Mouse (Mus musculus) kidney, embryonic 15.5 days (tissue): ENCODE data around the gene Ptprg. TPM values are rescaled to one million over a fixed set of nuclear protein-coding genes. Genes with fewer than 3 reads are reported as not detected.

Source experiments
- ATAC-seq: fragments of 200-750 bp; cut with Nextera tagmentation; replicated peaks from 2 replicates; pipeline ENCODE4 v1.8.0; 2017; ENCODE audit warnings: moderate TSS enrichment; ENCODE audit not compliant: low FRiP score
- H3K27ac ChIP-seq: fragments of 300-500 bp; sonication (generic); 2 replicates; pipeline ENCODE4 v1.5.1; 2015; ENCODE audit warnings: mild to moderate bottlenecking, inconsistent platforms
- H3K27me3 ChIP-seq: fragments of 300-500 bp; sonication (generic); 2 replicates; pipeline ENCODE4 v1.6.1; 2015; ENCODE audit warnings: inconsistent platforms
- H3K36me3 ChIP-seq: fragments of 300-500 bp; sonication (generic); 2 replicates; pipeline ENCODE4 v1.6.1; 2015; ENCODE audit warnings: inconsistent platforms
- H3K4me1 ChIP-seq: fragments of 300-500 bp; sonication (generic); 2 replicates; pipeline ENCODE4 v1.6.1; 2015; ENCODE audit warnings: inconsistent platforms
- H3K4me2 ChIP-seq: fragments of 300-500 bp; sonication (generic); 2 replicates; pipeline ENCODE4 v1.6.1; 2015; ENCODE audit warnings: moderate library complexity, mild to moderate bottlenecking, inconsistent platforms
- H3K4me3 ChIP-seq: fragments of 300-500 bp; sonication (generic); replicated peaks from 2 replicates; pipeline ENCODE4 v1.5.1; 2015; ENCODE audit warnings: mild to moderate bottlenecking, inconsistent platforms
- H3K9ac ChIP-seq: fragments of 300-500 bp; sonication (generic); 2 replicates; pipeline ENCODE4 v1.6.1; 2015; ENCODE audit warnings: mild to moderate bottlenecking, inconsistent platforms
- H3K9me3 ChIP-seq: fragments of 300-500 bp; sonication (generic); replicated peaks from 2 replicates; pipeline ENCODE4 v1.6.1; 2016; ENCODE audit warnings: inconsistent platforms
- WGBS: fragments of 180-500 bp; shearing (Covaris S2); methylation state at CpG from one replicate; pipeline ENCODE4 v1.1.7; 2015; ENCODE audit warnings: mixed read lengths; 5-methylcytosine and 5-hydroxymethylcytosine counted together
- polyA plus RNA-seq: library from polyadenylated mRNA; unstranded; fragments of >200 nt; fragmentation: Nextera tagmentation; extraction: Ambion mirVana; gene quantifications from 2 replicates; pipeline ENCODE4 v1.2.1, GENCODE M21; 2015

The Ptprg gene
- polyA plus RNA-seq, 1 experiment from 2014 or later: 40.4 TPM

DNA sequence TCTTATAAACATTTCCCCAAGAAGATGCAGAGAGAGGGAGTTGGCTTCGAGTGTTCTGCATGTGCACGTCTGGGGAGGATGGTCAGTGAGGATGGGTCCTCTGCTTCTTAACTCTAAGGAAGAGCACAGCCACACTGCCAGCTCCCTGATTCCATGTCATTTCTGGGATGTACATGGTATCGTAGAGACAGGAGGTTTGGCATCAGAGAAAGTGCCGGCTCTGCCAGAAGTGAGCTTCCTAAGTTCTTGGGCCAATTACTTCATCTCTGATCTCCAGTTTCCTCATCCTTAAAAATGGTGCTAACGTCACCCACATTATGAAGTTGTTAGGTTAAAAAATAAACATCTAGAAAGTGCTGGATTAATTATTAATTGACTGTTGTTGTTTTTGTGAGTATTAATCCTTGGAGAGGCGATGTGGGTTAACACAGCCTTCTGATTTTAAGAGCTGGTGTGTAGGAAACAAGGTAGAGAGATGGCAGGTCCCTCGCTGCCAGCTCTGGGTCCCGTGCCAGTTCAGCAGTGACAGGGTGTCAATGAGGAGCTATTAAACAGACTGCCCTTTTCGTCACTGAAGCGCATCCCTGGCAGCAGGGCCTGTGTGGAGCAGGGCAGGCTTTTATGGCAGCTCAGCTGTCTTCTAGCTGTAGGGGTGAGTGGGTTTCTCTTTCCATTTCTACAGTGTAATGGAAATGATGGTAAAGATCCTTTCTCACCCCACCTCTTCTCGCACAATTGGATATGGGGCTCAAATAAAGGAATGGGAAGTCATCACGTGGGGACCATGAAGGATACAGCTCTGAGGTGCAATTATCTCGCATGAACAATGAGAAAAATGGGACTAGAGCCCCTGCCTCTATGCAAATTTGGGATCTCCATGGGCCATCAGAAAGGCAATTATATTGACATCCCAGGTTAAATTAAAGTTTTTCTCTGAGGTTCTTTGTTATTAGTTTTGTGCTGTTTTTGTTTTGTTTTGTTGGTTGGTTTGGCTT lies 646.9 kb downstream of the Ptprg start:
- no peak overlapping the region for H3K4me3 ChIP-seq
- WGBS: 58% methylated on average over 13 of the region's 13 CpGs
- H3K36me3 ChIP-seq: no peaks in the 10 kb centered on the region
- no peak overlapping the region for H3K4me2 ChIP-seq
- no peaks in the 10 kb centered on the region for H3K9me3 ChIP-seq
- 0 out of 2 replicates have a peak overlapping the region, but pooled peaks have one; percentile 29 for H3K27ac ChIP-seq
- H3K4me1 ChIP-seq: peaks cover 22% of the 10 kb centered on the region
- H3K9ac ChIP-seq: no peak overlapping the region
- ATAC-seq: peak; percentile 83
- H3K27me3 ChIP-seq: no peaks in the 10 kb centered on the region

DNA sequence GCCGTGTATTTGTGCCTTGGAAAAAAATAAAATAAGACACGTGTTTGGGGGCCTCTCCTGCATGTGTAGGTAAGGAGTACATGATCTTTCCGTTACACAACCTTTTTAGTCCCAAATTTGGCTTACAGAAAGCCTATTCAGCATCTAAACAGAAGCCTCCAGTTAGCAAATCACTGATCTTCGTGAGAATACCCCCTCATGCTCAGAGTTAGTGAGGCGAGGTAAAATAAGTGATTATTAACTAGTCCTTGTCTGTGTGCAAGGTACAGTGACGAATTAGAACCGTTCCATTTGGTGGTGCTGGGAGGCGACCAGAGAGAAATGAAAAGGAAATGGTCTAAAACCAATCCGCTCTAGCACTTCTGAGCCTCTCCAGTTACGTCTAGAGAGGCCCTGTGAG lies 648.9 kb downstream of the Ptprg start:
- Histone ChIP-seq H3K36me3 (peaks cover 2% of the 10 kb centered on the region), H3K9ac (no peak overlapping the region), H3K4me2 (no peak overlapping the region), H3K9me3 (no peaks in the 10 kb centered on the region), H3K4me3 (no peak overlapping the region), H3K4me1 (peaks cover 22% of the 10 kb centered on the region), H3K27ac (no peak overlapping the region), H3K27me3 (no peaks in the 10 kb centered on the region)
- 53% methylated on average over 10 of the region's 10 CpGs for WGBS
- ATAC-seq: peak; percentile 74

DNA sequence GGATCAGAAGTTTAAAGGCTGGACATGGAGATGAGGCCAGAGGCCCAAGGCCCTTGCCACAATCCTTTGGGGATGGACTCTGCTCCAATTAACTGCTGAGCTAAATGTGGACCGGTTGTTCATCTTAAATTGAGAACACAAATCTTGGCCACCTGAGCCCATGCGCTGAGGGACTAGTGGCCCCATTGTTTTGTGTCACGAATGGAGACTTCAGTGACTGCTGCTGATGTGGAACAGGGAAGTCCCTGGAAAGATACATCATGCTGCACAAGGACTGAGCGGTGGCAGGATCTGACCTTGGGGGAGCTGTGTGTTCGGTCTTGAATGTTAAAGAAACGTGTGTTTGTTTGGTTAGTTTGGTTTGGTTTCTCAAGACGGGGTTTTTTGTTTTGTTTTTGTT lies 649.7 kb downstream of the Ptprg start:
- Histone ChIP-seq H3K9ac (no peak overlapping the region), H3K4me2 (no peak overlapping the region), H3K4me3 (no peak overlapping the region), H3K27me3 (no peaks in the 10 kb centered on the region), H3K36me3 (peaks cover 4% of the 10 kb centered on the region), H3K9me3 (no peaks in the 10 kb centered on the region), H3K4me1 (peaks cover 22% of the 10 kb centered on the region), H3K27ac (peak overlapping the region; percentile 2; the same call in 1 of the 2 replicates)
- WGBS: 69% methylated on average over 7 of the region's 7 CpGs
- ATAC-seq: no peak

DNA sequence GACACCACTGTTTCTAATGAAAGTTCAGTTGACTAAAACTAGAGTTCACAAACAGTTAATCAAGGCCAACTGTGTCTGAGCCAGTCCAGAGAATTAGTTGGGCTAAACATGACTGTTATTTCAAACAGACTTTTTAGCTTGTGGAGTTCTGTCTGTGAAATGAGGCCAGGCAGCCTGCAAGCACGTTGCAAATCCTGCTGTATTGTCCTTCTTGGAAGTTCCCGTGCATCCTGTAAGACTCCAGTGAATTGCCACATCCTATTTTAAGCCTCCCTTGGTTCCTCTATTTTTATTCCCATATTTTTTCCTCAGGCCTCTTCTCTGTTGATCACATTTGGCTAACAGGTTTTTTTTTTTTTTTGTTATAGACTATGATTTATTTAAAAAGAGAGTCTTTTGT lies 652.8 kb downstream of the Ptprg start:
- Histone ChIP-seq H3K4me3 (no peak overlapping the region), H3K36me3 (peaks cover 12% of the 10 kb centered on the region), H3K27ac (no peak overlapping the region), H3K27me3 (no peaks in the 10 kb centered on the region), H3K4me2 (no peak overlapping the region), H3K9me3 (no peaks in the 10 kb centered on the region), H3K9ac (no peak overlapping the region), H3K4me1 (peaks cover 13% of the 10 kb centered on the region; the same call in 1 of the 2 replicates)
- WGBS: 69% methylated on average over 2 of the region's 2 CpGs
- ATAC-seq: no peak

DNA sequence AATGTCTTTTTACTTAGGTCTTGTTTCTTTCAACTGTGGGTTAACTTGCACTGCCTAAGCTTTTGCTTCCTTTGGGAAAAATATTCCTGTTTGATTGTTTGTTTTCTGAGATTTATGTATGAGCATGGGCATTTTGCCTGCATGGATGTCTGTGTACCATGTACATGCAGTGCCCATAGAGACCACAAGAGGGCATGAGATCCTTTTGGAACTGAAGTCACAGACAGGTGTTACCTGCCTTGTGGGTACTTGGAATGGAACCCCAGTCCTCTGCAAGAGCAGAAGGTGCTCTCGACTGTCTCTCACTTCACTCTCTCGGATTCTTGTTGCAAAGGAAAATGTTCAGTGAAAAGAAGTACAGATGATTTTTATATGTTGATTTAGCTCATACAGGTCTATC lies 655.2 kb downstream of the Ptprg start:
- Histone ChIP-seq H3K36me3 (peaks cover 32% of the 10 kb centered on the region), H3K4me2 (no peak overlapping the region), H3K27ac (no peak overlapping the region), H3K4me3 (no peak overlapping the region), H3K9me3 (no peaks in the 10 kb centered on the region), H3K4me1 (no peaks in the 10 kb centered on the region), H3K27me3 (no peaks in the 10 kb centered on the region), H3K9ac (no peak overlapping the region)
- ATAC-seq: no peak
- 93% methylated on average over 2 of the region's 2 CpGs for WGBS

DNA sequence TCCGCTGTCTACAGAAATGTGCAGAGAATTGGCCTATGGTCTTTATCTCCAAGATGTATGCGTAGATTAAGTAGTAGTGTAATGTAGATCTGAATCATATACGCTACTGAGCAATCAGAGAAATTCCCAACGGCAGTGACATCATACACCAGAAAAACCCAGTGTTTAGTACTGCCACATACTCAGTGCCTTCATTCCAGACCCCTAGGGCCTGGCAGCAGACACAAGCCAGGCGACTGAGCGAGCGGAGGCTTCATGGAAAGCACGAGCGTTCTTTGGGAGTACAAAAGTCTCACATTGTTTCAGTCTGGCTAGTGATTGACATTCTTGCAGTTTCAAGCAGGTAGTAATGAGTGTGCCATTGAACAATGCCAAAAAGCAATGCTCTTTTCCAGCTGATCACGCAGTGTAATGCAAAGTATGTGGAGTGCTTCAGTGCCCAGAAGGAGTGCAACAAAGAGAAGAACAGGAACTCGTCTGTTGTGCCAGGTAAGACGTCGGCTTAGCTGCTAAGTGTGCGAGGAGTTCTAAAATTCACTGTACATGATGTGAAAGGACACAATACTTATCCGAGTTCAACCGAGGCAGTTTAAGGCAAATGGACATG lies 665.3 kb downstream of the Ptprg start:
- H3K9ac ChIP-seq: no peak overlapping the region
- no peak overlapping the region for H3K4me3 ChIP-seq
- H3K27me3 ChIP-seq: no peaks in the 10 kb centered on the region
- peaks cover 23% of the 10 kb centered on the region for H3K36me3 ChIP-seq
- H3K4me2 ChIP-seq: no peak overlapping the region
- ATAC-seq: no peak
- no peaks in the 10 kb centered on the region for H3K9me3 ChIP-seq
- H3K27ac ChIP-seq: no peak overlapping the region
- WGBS: 95% methylated on average over 16 of the region's 16 CpGs
- no peaks in the 10 kb centered on the region for H3K4me1 ChIP-seq

DNA sequence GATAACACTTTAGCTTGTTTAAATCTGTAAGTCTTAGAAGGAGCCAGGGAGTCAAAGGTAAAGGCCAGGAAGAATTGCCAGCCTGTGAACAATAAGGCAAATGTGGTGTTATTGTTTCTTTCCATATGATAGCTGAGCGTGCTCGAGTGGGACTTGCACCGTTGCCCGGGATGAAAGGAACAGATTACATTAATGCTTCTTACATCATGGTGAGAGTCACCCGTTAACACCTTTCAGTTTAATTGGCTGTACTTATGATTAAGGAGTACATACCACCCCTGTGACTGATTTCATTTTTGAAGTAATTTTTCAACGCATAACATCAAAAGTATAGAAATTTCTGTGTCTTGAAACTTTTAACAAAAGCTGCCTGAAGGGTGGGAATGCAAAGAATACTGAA lies 666.5 kb downstream of the Ptprg start:
- 80% methylated on average over 6 of the region's 6 CpGs for WGBS
- H3K36me3 ChIP-seq: peaks cover 22% of the 10 kb centered on the region
- no peaks in the 10 kb centered on the region for H3K4me1 ChIP-seq
- no peak overlapping the region for H3K27ac ChIP-seq
- no peak overlapping the region for H3K4me3 ChIP-seq
- ATAC-seq: no peak
- H3K9ac ChIP-seq: no peak overlapping the region
- H3K27me3 ChIP-seq: no peaks in the 10 kb centered on the region
- no peaks in the 10 kb centered on the region for H3K9me3 ChIP-seq
- H3K4me2 ChIP-seq: no peak overlapping the region

DNA sequence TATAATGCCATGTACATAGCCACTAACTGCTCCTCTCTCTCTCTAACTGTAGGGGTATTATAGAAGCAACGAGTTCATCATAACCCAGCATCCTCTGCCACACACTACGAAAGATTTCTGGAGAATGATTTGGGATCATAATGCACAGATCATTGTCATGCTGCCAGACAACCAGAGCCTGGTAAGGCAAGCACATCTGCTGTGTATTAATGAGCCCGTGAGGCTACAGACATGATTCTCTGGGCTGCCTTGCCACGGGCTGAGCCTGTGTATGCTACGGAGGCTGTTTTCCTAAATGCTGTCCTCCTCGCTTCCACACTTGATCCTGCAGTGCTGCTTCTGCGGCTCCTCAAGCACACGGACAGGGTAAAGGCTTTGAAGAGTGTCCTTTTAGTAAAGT lies 667.2 kb downstream of the Ptprg start:
- Histone ChIP-seq H3K9me3 (no peaks in the 10 kb centered on the region), H3K36me3 (peaks cover 27% of the 10 kb centered on the region), H3K4me1 (no peaks in the 10 kb centered on the region), H3K27me3 (no peaks in the 10 kb centered on the region), H3K9ac (no peak overlapping the region), H3K27ac (no peak overlapping the region), H3K4me3 (no peak overlapping the region), H3K4me2 (no peak overlapping the region)
- no peak for ATAC-seq
- WGBS: 87% methylated on average over 8 of the region's 8 CpGs

DNA sequence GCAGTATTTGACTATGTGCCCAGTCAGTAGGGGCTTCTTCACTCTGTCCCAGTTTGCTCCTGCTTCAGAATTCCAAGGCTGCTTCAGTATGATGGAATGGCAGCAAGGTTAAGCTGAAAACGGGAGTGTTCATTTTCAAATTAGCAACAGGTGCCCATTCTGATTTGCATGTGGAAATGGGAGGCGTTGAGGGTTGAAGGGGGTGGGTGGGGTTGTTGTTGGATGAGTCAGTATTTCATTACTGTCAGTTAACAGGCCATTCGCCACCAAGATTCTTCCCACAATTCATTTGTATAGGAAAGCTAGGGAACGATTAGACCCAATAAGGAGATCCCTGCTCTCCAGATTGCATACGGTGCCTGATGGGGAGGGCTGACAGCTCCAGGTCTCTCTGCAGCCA lies 668.2 kb downstream of the Ptprg start:
- 73% methylated on average over 5 of the region's 5 CpGs for WGBS
- no peak for ATAC-seq
- Histone ChIP-seq H3K4me3 (no peak overlapping the region), H3K9ac (no peak overlapping the region), H3K9me3 (no peaks in the 10 kb centered on the region), H3K36me3 (peaks cover 29% of the 10 kb centered on the region), H3K27ac (no peak overlapping the region), H3K4me2 (no peak overlapping the region), H3K4me1 (no peaks in the 10 kb centered on the region), H3K27me3 (no peaks in the 10 kb centered on the region)

DNA sequence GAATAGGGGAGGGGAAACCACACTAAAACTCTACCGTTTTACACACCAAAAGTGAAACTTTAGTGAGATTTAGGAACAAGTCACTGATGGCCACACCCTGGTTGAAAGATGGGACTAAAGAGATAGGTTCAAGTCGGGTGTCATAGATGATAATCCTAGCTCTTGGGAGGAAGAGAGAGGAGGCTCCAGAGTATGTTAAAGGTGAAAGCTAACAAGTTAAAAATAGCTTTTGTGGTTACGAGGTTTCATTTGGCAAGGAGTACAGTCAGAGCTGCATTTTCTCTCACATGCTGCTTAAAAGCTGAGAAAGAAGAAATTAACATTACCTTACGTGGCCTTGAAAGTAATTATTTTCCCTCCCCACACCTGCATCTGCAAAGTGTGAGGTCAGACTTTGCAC lies 690.4 kb downstream of the Ptprg start:
- H3K27ac ChIP-seq: no peak overlapping the region
- H3K27me3 ChIP-seq: no peaks in the 10 kb centered on the region
- no peaks in the 10 kb centered on the region for H3K4me1 ChIP-seq
- H3K36me3 ChIP-seq: peaks cover 8% of the 10 kb centered on the region; the same call in 1 of the 2 replicates
- ATAC-seq: no peak
- H3K4me3 ChIP-seq: no peak overlapping the region
- H3K9ac ChIP-seq: no peak overlapping the region
- WGBS: 75% methylated on average over 4 of the region's 4 CpGs
- no peak overlapping the region for H3K4me2 ChIP-seq
- H3K9me3 ChIP-seq: no peaks in the 10 kb centered on the region

DNA sequence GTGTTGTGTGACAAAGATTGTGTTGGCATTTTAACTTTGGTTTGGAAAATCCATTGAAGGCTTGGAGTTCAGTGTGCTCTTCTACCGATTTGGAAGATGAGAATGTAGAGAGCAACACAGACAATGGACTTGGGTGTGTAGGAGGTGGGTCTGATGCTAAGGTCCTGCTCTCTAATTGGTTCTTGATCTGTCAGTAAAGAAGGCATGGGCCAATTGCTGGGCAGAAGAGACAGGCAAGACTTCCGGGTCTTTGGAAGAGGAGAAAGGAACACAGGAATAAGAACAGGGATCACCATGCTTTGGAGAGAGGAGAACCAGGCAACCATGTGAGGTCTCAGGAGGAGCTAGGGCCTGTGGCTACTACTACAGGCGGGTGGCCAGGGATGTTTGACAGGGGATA lies 722.7 kb downstream of the Ptprg start:
- Histone ChIP-seq H3K36me3 (no peaks in the 10 kb centered on the region), H3K27me3 (peaks cover 3% of the 10 kb centered on the region; the same call in 1 of the 2 replicates), H3K9ac (no peak overlapping the region), H3K9me3 (no peaks in the 10 kb centered on the region), H3K4me3 (no peak overlapping the region), H3K4me2 (no peak overlapping the region), H3K4me1 (no peaks in the 10 kb centered on the region), H3K27ac (no peak overlapping the region)
- no peak for ATAC-seq
- 74% methylated on average over 3 of the region's 3 CpGs for WGBS

DNA sequence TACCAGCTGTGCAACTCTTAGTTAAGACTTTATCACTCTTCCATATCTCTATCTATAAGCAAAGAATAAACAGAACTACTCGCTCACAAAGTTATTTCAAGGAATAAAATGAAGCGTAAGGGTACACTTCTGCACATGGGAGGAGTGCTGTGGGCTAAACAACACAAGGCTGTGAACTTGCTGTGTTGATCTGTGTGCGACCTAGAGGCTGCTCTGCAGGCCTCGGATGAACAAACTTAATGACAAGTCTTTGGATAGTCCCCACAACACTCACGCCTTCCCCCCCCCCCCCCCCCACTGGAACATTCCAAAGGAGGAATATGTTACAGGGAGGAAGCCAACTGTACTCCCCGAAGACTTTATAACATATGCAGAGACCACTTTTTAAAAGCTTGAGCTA lies 730.3 kb downstream of the Ptprg start, which contains the start of gene Gm49355:
Gene Gm49355, plus strand, starts transcription at position 336 of the 400 bp plus-strand sequence.
- ATAC-seq: peak; percentile 3; the same call in 1 of the 2 replicates
- H3K9ac ChIP-seq: peak within 1 kb of the TSS; percentile 83
- WGBS: 80% methylated on average over 6 of the region's 6 CpGs

More for the DNA sequence above, 730.3 kb downstream of the Ptprg start, which contains the start of gene Gm49355:
- Histone ChIP-seq H3K27me3 (peaks cover 6% of the 10 kb centered on the region; the same call in 1 of the 2 replicates), H3K9me3 (no peaks in the 10 kb centered on the region), H3K4me3 (peak within 1 kb of the TSS; percentile 76), H3K27ac (peak within 1 kb of the TSS; percentile 97), H3K4me1 (0 out of 2 replicates have a peak, but pooled peaks cover 3% of the 10 kb centered on the region), H3K4me2 (peak within 1 kb of the TSS; percentile 68), H3K36me3 (no peaks in the 10 kb centered on the region; the same call in 1 of the 2 replicates)
